Mouse (Mus musculus) erythroblast, embryonic 14.5 days (primary cell): Measurements from ENCODE around the gene Olfr631. TPM values are rescaled to one million over a fixed set of nuclear protein-coding genes. Genes with fewer than 3 reads are reported as not detected.
"Not testable (repeated sequence)": the region's sequence is repeated elsewhere in the genome, so short reads cannot be mapped to it uniquely, and the experiment has no call there.

Source experiments
- H3K27me3 ChIP-seq: 2 replicates; pipeline ENCODE4 v1.6.1; 2012; ENCODE audit warnings: inconsistent platforms; ENCODE audit not compliant: control insufficient read depth
- H3K36me3 ChIP-seq: 2 replicates; pipeline ENCODE4 v1.6.1; 2012; ENCODE audit warnings: mild to moderate bottlenecking, inconsistent platforms; ENCODE audit not compliant: control insufficient read depth
- H3K4me1 ChIP-seq: 2 replicates; pipeline ENCODE4 v1.6.1; 2012; ENCODE audit warnings: inconsistent platforms; ENCODE audit not compliant: control insufficient read depth
- H3K4me3 ChIP-seq: replicated peaks from 2 replicates; pipeline ENCODE3; 2012; ENCODE audit warnings: moderate library complexity, mild to moderate bottlenecking, inconsistent platforms
- H3K9me3 ChIP-seq: 2 replicates; pipeline ENCODE4 v1.6.1; 2012; ENCODE audit warnings: low read length, inconsistent platforms, mixed read lengths; ENCODE audit not compliant: control insufficient read depth
- GATA1 ChIP-seq: IDR thresholded peaks from 2 replicates; pipeline ENCODE4 v1.6.1; 2012; ENCODE audit warnings: low read length, inconsistent platforms, mixed read lengths
- TAL1 ChIP-seq: IDR thresholded peaks from 3 replicates; pipeline ENCODE4 v1.6.1; 2012; ENCODE audit warnings: low read length, inconsistent platforms, mixed read lengths
- polyA plus RNA-seq: library from polyadenylated mRNA; stranded (reverse); fragments of >175 nt; gene quantifications from 2 replicates; pipeline ENCODE4 v1.2.3, GENCODE M21; 2012

Gene Olfr631
- polyA plus RNA-seq, 1 experiment = 0.10 TPM

DNA sequence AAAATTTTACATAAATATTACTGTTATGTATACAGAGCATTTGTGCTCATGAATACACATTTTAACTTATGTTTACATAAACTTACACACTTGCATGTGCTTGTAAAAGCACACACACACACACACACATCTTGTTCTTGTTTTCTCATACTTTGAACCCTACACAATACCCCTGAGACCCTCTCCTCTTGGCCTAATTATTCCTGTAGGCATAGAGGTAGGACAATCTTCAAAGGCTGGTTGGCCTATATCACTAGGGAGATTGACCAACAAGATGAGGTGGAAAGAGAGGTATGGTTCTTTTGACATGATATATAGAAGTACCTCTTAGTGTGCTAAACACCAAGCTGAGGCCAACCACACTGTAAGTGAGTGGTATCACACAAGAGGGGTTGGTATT, 15.5 kb downstream of the Olfr631 start, which contains the start of gene Olfr633:
TSS of gene Olfr633 (plus strand) at position 301 of the 400 bp plus-strand sequence.
- Histone ChIP-seq H3K9me3 (no peaks in the 10 kb centered on the region), H3K4me1 (peaks cover 20% of the 10 kb centered on the region), H3K36me3 (no peaks in the 10 kb centered on the region), H3K4me3 (no peak within 1 kb of the TSS), H3K27me3 (peaks cover 4% of the 10 kb centered on the region; the same call in 1 of the 2 replicates)
- TF ChIP-seq TAL1 (no peak), GATA1 (no peak)

DNA sequence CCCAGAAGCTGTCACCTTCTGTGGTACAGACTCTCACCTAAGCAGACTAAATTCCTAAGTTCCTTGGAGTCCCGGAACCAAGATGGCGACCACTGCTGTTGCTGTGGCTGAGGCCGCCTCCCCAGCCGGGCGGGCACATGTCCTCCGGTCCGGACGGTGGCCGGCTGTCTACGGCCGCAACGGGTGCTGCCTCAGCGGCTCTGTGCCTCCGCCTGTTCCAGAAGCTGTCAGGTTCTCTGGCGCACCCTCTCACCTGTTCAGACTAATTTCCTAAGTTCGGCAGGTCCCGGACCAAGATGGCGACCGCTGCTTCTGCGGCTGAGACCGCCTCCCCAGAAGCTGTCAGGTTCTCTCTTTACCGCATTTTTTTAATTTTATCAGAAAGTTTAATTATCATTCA, 38.2 kb downstream of the Olfr631 start:
- not testable (repeated sequence) for H3K36me3 ChIP-seq, H3K27me3 ChIP-seq, H3K4me1 ChIP-seq, H3K9me3 ChIP-seq, H3K4me3 ChIP-seq

DNA sequence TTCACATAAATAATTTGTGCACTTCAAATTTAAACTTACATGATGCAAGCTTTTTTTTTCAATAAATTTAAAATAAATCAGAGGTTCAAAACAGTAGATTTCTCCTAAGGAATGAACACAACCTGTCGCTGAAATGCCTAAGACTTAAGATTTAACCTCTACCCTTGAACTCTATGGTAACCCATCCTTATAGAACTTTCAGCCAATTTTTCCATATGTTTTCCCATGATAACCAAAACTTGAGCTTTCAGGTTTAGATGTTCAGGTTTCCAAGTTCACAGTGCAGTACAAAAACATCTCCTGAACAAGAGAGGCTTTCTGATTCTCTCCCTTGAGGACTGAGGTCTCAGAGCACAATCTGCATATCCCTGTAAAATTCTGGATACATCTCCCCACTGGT, 42.2 kb downstream of the Olfr631 start, which contains the start of gene Olfr635:
TSS of gene Olfr635 (plus strand) at position 301 of the 400 bp plus-strand sequence.
- Histone ChIP-seq H3K4me1 (no peaks in the 10 kb centered on the region), H3K36me3 (no peaks in the 10 kb centered on the region), H3K4me3 (no peak within 1 kb of the TSS), H3K27me3 (no peaks in the 10 kb centered on the region), H3K9me3 (no peaks in the 10 kb centered on the region)
- no peak for TF ChIP-seq GATA1
- TF ChIP-seq TAL1 = no peak

DNA sequence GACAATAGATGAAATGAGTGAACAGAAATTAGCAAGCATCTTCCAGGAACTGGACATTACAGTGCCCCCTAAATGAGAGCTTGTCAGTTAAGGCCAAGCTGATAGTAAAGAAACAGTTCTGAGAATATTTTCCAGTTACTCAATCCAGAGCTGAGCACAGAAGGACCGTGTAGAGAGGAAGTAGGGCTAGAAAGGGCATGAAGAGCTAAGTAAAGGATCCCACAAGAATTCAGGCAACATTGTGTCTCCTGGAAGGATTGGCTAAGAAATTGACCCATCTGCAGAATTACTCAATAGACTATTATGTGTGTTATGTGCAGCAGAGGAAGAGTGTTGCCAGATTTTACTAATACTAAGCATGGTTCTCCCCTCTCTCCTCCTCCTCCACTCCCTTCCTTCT, 43.2 kb downstream of the Olfr631 start:
- no peaks in the 10 kb centered on the region for H3K27me3 ChIP-seq

More for the DNA sequence above, 43.2 kb downstream of the Olfr631 start:
- TF ChIP-seq GATA1 = no peak
- TF ChIP-seq TAL1 = no peak
- no peaks in the 10 kb centered on the region for H3K4me1 ChIP-seq
- no peaks in the 10 kb centered on the region for H3K9me3 ChIP-seq
- H3K36me3 ChIP-seq = no peaks in the 10 kb centered on the region
- no peak overlapping the region for H3K4me3 ChIP-seq

Other genes starting within 250 kb of the Olfr631 start
- not detected in 2 replicates for gene Olfr625-ps1, start 246.1 kb upstream of the Olfr631 start, polyA plus RNA-seq
- not detected in 2 replicates for gene Olfr243, start 214.2 kb upstream of the Olfr631 start, polyA plus RNA-seq
- gene Olfr628, start 198.5 kb upstream of the Olfr631 start, polyA plus RNA-seq = not detected in 2 replicates
- not detected in 2 replicates for gene Olfr629, start 183.9 kb upstream of the Olfr631 start, polyA plus RNA-seq
- gene Olfr630, start 171.5 kb upstream of the Olfr631 start, polyA plus RNA-seq = not detected in 2 replicates
- not detected in 2 replicates for gene Olfr69, start 157.2 kb upstream of the Olfr631 start, polyA plus RNA-seq
- gene Olfr68, start 149.1 kb upstream of the Olfr631 start, polyA plus RNA-seq = 0.02 TPM in 1 of 2 replicates, not detected in the other
- gene Olfr67, start 137.0 kb upstream of the Olfr631 start, polyA plus RNA-seq = not detected in 2 replicates
- 22,007 and 54,805 TPM in 2 replicates for gene Hbb-bt, start 114.8 kb upstream of the Olfr631 start, polyA plus RNA-seq
- gene Hbb-bs, start 100.7 kb upstream of the Olfr631 start, polyA plus RNA-seq = 263,491 and 269,873 TPM in 2 replicates
- gene Hbb-bh2, start 88.3 kb upstream of the Olfr631 start, polyA plus RNA-seq = 0.10 TPM in 1 of 2 replicates, not detected in the other
- 4.0 and 4.3 TPM in 2 replicates for gene Hbb-bh1, start 85.7 kb upstream of the Olfr631 start, polyA plus RNA-seq
- 85.0 and 543 TPM in 2 replicates for gene Hbb-y, start 75.6 kb upstream of the Olfr631 start, polyA plus RNA-seq
- not detected in 2 replicates for gene Olfr66, start 42.6 kb upstream of the Olfr631 start, polyA plus RNA-seq
- gene Olfr64, start 34.3 kb upstream of the Olfr631 start, polyA plus RNA-seq = not detected in 2 replicates
- 0.08 TPM in 1 of 2 replicates, not detected in the other for gene Olfr65, start 25.3 kb upstream of the Olfr631 start, polyA plus RNA-seq
- gene Olfr632, start 5.5 kb downstream of the Olfr631 start, polyA plus RNA-seq = not detected in 2 replicates
- gene Olfr633, start 15.6 kb downstream of the Olfr631 start, polyA plus RNA-seq = not detected in 2 replicates
- gene Olfr635, start 42.3 kb downstream of the Olfr631 start, polyA plus RNA-seq = 0.01 TPM in 1 of 2 replicates, not detected in the other
- gene Olfr638, start 69.9 kb downstream of the Olfr631 start, polyA plus RNA-seq = not detected in 2 replicates
- not detected in 2 replicates for gene Olfr639, start 88.5 kb downstream of the Olfr631 start, polyA plus RNA-seq
- gene Olfr640, start 96.7 kb downstream of the Olfr631 start, polyA plus RNA-seq = 0.01 TPM in 1 of 2 replicates, not detected in the other
- gene Olfr641, start 106.6 kb downstream of the Olfr631 start, polyA plus RNA-seq = not detected in 2 replicates
- not detected in 2 replicates for gene Olfr642, start 123.8 kb downstream of the Olfr631 start, polyA plus RNA-seq
- gene 4930516K23Rik, start 132.6 kb downstream of the Olfr631 start, polyA plus RNA-seq = not detected in 2 replicates
- gene Olfr644, start 143.0 kb downstream of the Olfr631 start, polyA plus RNA-seq = not detected in 2 replicates
- gene Olfr645, start 156.6 kb downstream of the Olfr631 start, polyA plus RNA-seq = not detected in 2 replicates
- not detected in 2 replicates for gene Olfr646, start 176.0 kb downstream of the Olfr631 start, polyA plus RNA-seq
- not detected in 2 replicates for gene Ubqln5, start 201.0 kb downstream of the Olfr631 start, polyA plus RNA-seq
- not detected in 2 replicates for gene Olfr643, start 208.6 kb downstream of the Olfr631 start, polyA plus RNA-seq
- not detected in 2 replicates for gene Ubqln3, start 214.5 kb downstream of the Olfr631 start, polyA plus RNA-seq
- gene Ubqlnl, start 221.7 kb downstream of the Olfr631 start, polyA plus RNA-seq = not detected in 2 replicates
- gene Olfm5, start 236.0 kb downstream of the Olfr631 start, polyA plus RNA-seq = not detected in 2 replicates